Mouse (Mus musculus): ENCODE measurements around the gene Rint1.

Rint1 gene

GRCm38 (mm10) chr5:23864054-23864965, 76.8 kb downstream of the Rint1 start:
- DNase-seq, result no peak

GRCm38 (mm10) chr5:23865941-23866340, 78.4 kb downstream of the Rint1 start:
- DNase-seq, result no peak
